20 mouse cellular contexts compared by ENCODE assay signal in genomic region chr9:20893590-20894343, GRCm38 (mm10). TPM values are rescaled to one million over a fixed set of nuclear protein-coding genes. Genes with fewer than 3 reads are reported as not detected.
DNase-seq lines count a peak whose midpoint lies in the region; ATAC-seq and TF ChIP-seq lines count a peak whose summit lies in the region.
"Had no signal": no experiment of that assay in that cellular context is flagged by ENCODE, and none has a peak within 500 bp of the region (broad histone marks: within the 10 kb centered on the region; RNA-seq: fewer than 3 reads in every experiment).

No protein-coding gene starts in this region.

- no peaks in the 10 kb centered on the region for H3K27me3 ChIP-seq in liver, embryonic 12.5 days (replicated peaks)
- no peaks in the 10 kb centered on the region for H3K27me3 ChIP-seq in liver, postnatal 0 days (ENCODE audit: insufficient read depth, low read length)
- H3K27me3 ChIP-seq in G1E (ENCODE audit: insufficient read depth, low read length) = no peaks in the 10 kb centered on the region
- no peaks in the 10 kb centered on the region for H3K27me3 ChIP-seq in liver, embryonic 13.5 days
- H3K27me3 ChIP-seq: forebrain, embryonic 15.5 days; heart, embryonic 12.5 days; intestine, embryonic 15.5 days had no signal

- no peak for TF ChIP-seq CTCF in liver, postnatal 0 days (IDR thresholded peaks at IDR 0.05; ENCODE audit: low read depth)
- TF ChIP-seq CTCF in G1E (IDR thresholded peaks at IDR 0.05; ENCODE audit: low read depth, low read length) = no peak

- H3K27ac ChIP-seq in liver, embryonic 12.5 days = peak overlapping the region; percentile 59
- no peak overlapping the region for H3K27ac ChIP-seq in liver, postnatal 0 days (ENCODE audit: low read depth)
- H3K27ac ChIP-seq in liver, embryonic 13.5 days = peak overlapping the region; percentile 47
- H3K27ac ChIP-seq: forebrain, embryonic 15.5 days; heart, adult 2 months; hindbrain, embryonic 10.5 days; hindbrain, embryonic 14.5 days had no signal

- no peak overlapping the region for H3K4me3 ChIP-seq in liver, embryonic 12.5 days
- H3K4me3 ChIP-seq in liver, postnatal 0 days (ENCODE audit: low read depth, low read length) = no peak overlapping the region
- H3K4me3 ChIP-seq in G1E (ENCODE audit: low read depth, low read length) = peak overlapping the region; percentile 45; the same call in 1 of the 2 replicates
- H3K4me3 ChIP-seq in liver, embryonic 13.5 days (replicated peaks) = no peak overlapping the region
- H3K4me3 ChIP-seq: forebrain, embryonic 15.5 days; heart, adult 2 months; heart, embryonic 12.5 days; hindbrain, embryonic 10.5 days; intestine, embryonic 15.5 days had no signal

- no peaks in the 10 kb centered on the region for H3K9me3 ChIP-seq in liver, embryonic 12.5 days (replicated peaks)
- no peaks in the 10 kb centered on the region for H3K9me3 ChIP-seq in liver, postnatal 0 days (ENCODE audit: low read length)
- no peaks in the 10 kb centered on the region for H3K9me3 ChIP-seq in G1E (replicated peaks)
- H3K9me3 ChIP-seq in liver, embryonic 13.5 days (replicated peaks) = no peaks in the 10 kb centered on the region
- H3K9me3 ChIP-seq: forebrain, embryonic 15.5 days; heart, embryonic 12.5 days; hindbrain, embryonic 10.5 days; intestine, embryonic 15.5 days had no signal

- no peak for ATAC-seq in liver, embryonic 12.5 days
- ATAC-seq in liver, postnatal 0 days = no peak
- ATAC-seq in G1E (ENCODE audit: extremely low read depth, insufficient number of reproducible peaks, low FRiP score, poor library complexity, severe bottlenecking) = no peak
- no peak for ATAC-seq in liver, embryonic 13.5 days (ENCODE audit: low read depth)
- ATAC-seq in erythroblast, adult 5-6 weeks (replicated peaks; ENCODE audit: low FRiP score, poor library complexity, severe bottlenecking) = no peak
- ATAC-seq: CD4-positive, CD25-positive, alpha-beta regulatory T cell, adult 4 months; forebrain, embryonic 15.5 days; intestine, embryonic 15.5 days had no signal

- no peak overlapping the region for H3K4me2 ChIP-seq in liver, embryonic 12.5 days
- no peak overlapping the region for H3K4me2 ChIP-seq in liver, postnatal 0 days (ENCODE audit: low read depth, low read length)
- H3K4me2 ChIP-seq in liver, embryonic 13.5 days = no peak overlapping the region
- H3K4me2 ChIP-seq: forebrain, embryonic 15.5 days; heart, embryonic 12.5 days; hindbrain, embryonic 14.5 days; intestine, embryonic 15.5 days had no signal

- peaks cover 74% of the 10 kb centered on the region for H3K4me1 ChIP-seq in liver, embryonic 12.5 days
- peaks cover 16% of the 10 kb centered on the region for H3K4me1 ChIP-seq in liver, postnatal 0 days (ENCODE audit: insufficient read depth)
- H3K4me1 ChIP-seq in G1E (ENCODE audit: insufficient read depth, low read depth, low read length) = peaks cover 84% of the 10 kb centered on the region
- H3K4me1 ChIP-seq in liver, embryonic 13.5 days (replicated peaks) = peaks cover 70% of the 10 kb centered on the region

- no peak for DNase-seq in liver, postnatal 0 days
- DNase-seq in G1E (ENCODE audit: low spot score) = no peak
- no peak for DNase-seq in liver, embryonic 13.5 days
- DNase-seq in adipocyte (ENCODE audit: low spot score) = no peak
- DNase-seq: adrenal gland, adult 8-10 months; adrenal gland, postnatal 36 days; B cell, adult 2 months; cerebellum, adult 2 months; cerebellum, postnatal 14 days; embryo, embryonic 11 days; gastrocnemius, postnatal 10 days; heart, adult 2 months had no signal

- H3K36me3 ChIP-seq in liver, embryonic 12.5 days = peaks cover 84% of the 10 kb centered on the region
- peaks cover 69% of the 10 kb centered on the region for H3K36me3 ChIP-seq in liver, postnatal 0 days (replicated peaks; ENCODE audit: insufficient read depth, low read length)
- H3K36me3 ChIP-seq in G1E (replicated peaks) = peaks cover 86% of the 10 kb centered on the region
- peaks cover 85% of the 10 kb centered on the region for H3K36me3 ChIP-seq in liver, embryonic 13.5 days

- H3K9ac ChIP-seq in liver, embryonic 12.5 days = no peak overlapping the region
- no peak overlapping the region for H3K9ac ChIP-seq in liver, postnatal 0 days (replicated peaks)
- H3K9ac ChIP-seq in liver, embryonic 13.5 days = no peak overlapping the region
- H3K9ac ChIP-seq: forebrain, embryonic 15.5 days; heart, embryonic 12.5 days; hindbrain, embryonic 14.5 days; intestine, embryonic 15.5 days had no signal

- 75% methylated on average over 13 of the region's 13 CpGs for WGBS in liver, embryonic 12.5 days (ENCODE audit: insufficient replicate concordance)
- WGBS in liver, postnatal 0 days (ENCODE audit: insufficient replicate concordance) = 75% methylated on average over 13 of the region's 13 CpGs
- 73% methylated on average over 13 of the region's 13 CpGs for WGBS in liver, embryonic 13.5 days (ENCODE audit: insufficient replicate concordance)

- no peak for TF ChIP-seq EP300 in liver, postnatal 0 days (IDR thresholded peaks at IDR 0.05; ENCODE audit: low read depth)

RNA-seq across cellular contexts. Expression of gene Eif3g, which starts 4.7 kb away (rescaled TPM):
- polyA plus RNA-seq in liver, embryonic 12.5 days (2016; fragmentation: Nextera tagmentation; extraction: Ambion mirVana) = 303 and 313 TPM in 2 replicates
- 128 and 129 TPM in 2 replicates for polyA plus RNA-seq in liver, postnatal 0 days (2015; fragmentation: Nextera tagmentation; extraction: Ambion mirVana)
- 198 and 222 TPM in 2 replicates for total RNA-seq in G1E (2014; fragmentation: Nextera tagmentation)
- total RNA-seq in G1E (2017) = 173 and 175 TPM in 2 replicates
- 475 and 545 TPM in 2 replicates for polyA plus RNA-seq in G1E (2012)
- polyA plus RNA-seq in liver, embryonic 13.5 days (2015; fragmentation: Nextera tagmentation; extraction: Ambion mirVana) = 282 and 290 TPM in 2 replicates
- 26.3 and 41.0 TPM in 2 replicates for total RNA-seq in erythroblast, adult 5-6 weeks (2015; ENCODE audit: low replicate concordance)
- total RNA-seq in erythroblast, adult 5-6 weeks (2017; ENCODE audit: low replicate concordance) = 23.2 and 23.7 TPM in 2 replicates

RNA-seq across cellular contexts. Expression of gene Ppan, which starts 5.8 kb away (rescaled TPM):
- polyA plus RNA-seq in liver, embryonic 12.5 days (2016; fragmentation: Nextera tagmentation; extraction: Ambion mirVana) = 124 and 132 TPM in 2 replicates
- polyA plus RNA-seq in liver, postnatal 0 days (2015; fragmentation: Nextera tagmentation; extraction: Ambion mirVana) = 32.4 and 32.5 TPM in 2 replicates
- 40.3 and 47.7 TPM in 2 replicates for total RNA-seq in G1E (2014; fragmentation: Nextera tagmentation)
- total RNA-seq in G1E (2017) = 66.9 and 71.7 TPM in 2 replicates
- 297 and 313 TPM in 2 replicates for polyA plus RNA-seq in G1E (2012)
- 89.6 and 90.5 TPM in 2 replicates for polyA plus RNA-seq in liver, embryonic 13.5 days (2015; fragmentation: Nextera tagmentation; extraction: Ambion mirVana)
- total RNA-seq in erythroblast, adult 5-6 weeks (2015; ENCODE audit: low replicate concordance) = 2.3 and 9.8 TPM in 2 replicates
- total RNA-seq in erythroblast, adult 5-6 weeks (2017; ENCODE audit: low replicate concordance) = 13.0 and 15.4 TPM in 2 replicates

RNA-seq across cellular contexts. Expression of gene Angptl6, which starts 14.2 kb away (rescaled TPM):
- 10.5 and 11.3 TPM in 2 replicates for polyA plus RNA-seq in liver, embryonic 12.5 days (2016; fragmentation: Nextera tagmentation; extraction: Ambion mirVana)
- 16.6 TPM in 2 replicates for polyA plus RNA-seq in liver, postnatal 0 days (2015; fragmentation: Nextera tagmentation; extraction: Ambion mirVana)
- total RNA-seq in G1E (2014; fragmentation: Nextera tagmentation) (1.2 and 5.1 TPM in 2 replicates), G1E (2017) (0.66 and 0.93 TPM in 2 replicates)
- polyA plus RNA-seq in G1E (2012) = 2.4 and 3.1 TPM in 2 replicates
- 9.4 and 10.1 TPM in 2 replicates for polyA plus RNA-seq in liver, embryonic 13.5 days (2015; fragmentation: Nextera tagmentation; extraction: Ambion mirVana)
- total RNA-seq in erythroblast, adult 5-6 weeks (2015; ENCODE audit: low replicate concordance) = not detected in 2 replicates
- total RNA-seq in erythroblast, adult 5-6 weeks (2017; ENCODE audit: low replicate concordance) = not detected in 2 replicates

RNA-seq across cellular contexts. Expression of gene A230050P20Rik, which starts 25.3 kb away (rescaled TPM):
- polyA plus RNA-seq in liver, embryonic 12.5 days (2016; fragmentation: Nextera tagmentation; extraction: Ambion mirVana) = 7.9 TPM in 2 replicates
- 3.5 and 5.4 TPM in 2 replicates for polyA plus RNA-seq in liver, postnatal 0 days (2015; fragmentation: Nextera tagmentation; extraction: Ambion mirVana)
- total RNA-seq in G1E (2014; fragmentation: Nextera tagmentation) = not detected in 2 replicates
- 0.05 TPM in 1 of 2 replicates, not detected in the other for total RNA-seq in G1E (2017)
- 0.04 and 0.05 TPM in 2 replicates for polyA plus RNA-seq in G1E (2012)
- polyA plus RNA-seq in liver, embryonic 13.5 days (2015; fragmentation: Nextera tagmentation; extraction: Ambion mirVana) = 4.2 and 4.8 TPM in 2 replicates
- 1.3 and 1.5 TPM in 2 replicates for total RNA-seq in erythroblast, adult 5-6 weeks (2015; ENCODE audit: low replicate concordance)
- total RNA-seq in erythroblast, adult 5-6 weeks (2017; ENCODE audit: low replicate concordance) = 1.4 and 4.9 TPM in 2 replicates
